Mouse (Mus musculus) forebrain, embryonic 12.5 days (tissue): ENCODE results near the gene Gpc5. TPM values are rescaled to one million over a fixed set of nuclear protein-coding genes. Genes with fewer than 3 reads are reported as not detected.

Experiments
- ATAC-seq: fragments of 200-750 bp; cut with Nextera tagmentation; 2 replicates; pipeline ENCODE4 v1.8.0; 2017; ENCODE audit warnings: moderate TSS enrichment; ENCODE audit not compliant: low FRiP score
- H3K27ac ChIP-seq: fragments of 300-500 bp; sonication (generic); 2 replicates; pipeline ENCODE4 v1.5.1; 2016; ENCODE audit warnings: mild to moderate bottlenecking
- H3K27me3 ChIP-seq: fragments of 300-500 bp; sonication (generic); 2 replicates; pipeline ENCODE4 v1.6.1; 2016; ENCODE audit warnings: mild to moderate bottlenecking
- H3K36me3 ChIP-seq: fragments of 300-500 bp; sonication (generic); replicated peaks from 2 replicates; pipeline ENCODE4 v1.6.1; 2016; ENCODE audit warnings: mild to moderate bottlenecking
- H3K4me1 ChIP-seq: fragments of 300-500 bp; sonication (generic); 2 replicates; pipeline ENCODE4 v1.6.1; 2016
- H3K4me2 ChIP-seq: fragments of 300-500 bp; sonication (generic); 2 replicates; pipeline ENCODE4 v1.6.1; 2016; ENCODE audit warnings: mild to moderate bottlenecking, moderate library complexity
- H3K4me3 ChIP-seq: fragments of 300-500 bp; sonication (generic); replicated peaks from 2 replicates; pipeline ENCODE4 v1.5.1; 2016; ENCODE audit warnings: mild to moderate bottlenecking
- H3K9ac ChIP-seq: fragments of 300-500 bp; sonication (generic); 2 replicates; pipeline ENCODE4 v1.6.1; 2016; ENCODE audit warnings: mild to moderate bottlenecking
- H3K9me3 ChIP-seq: fragments of 300-500 bp; sonication (generic); 2 replicates; pipeline ENCODE4 v1.6.1; 2016
- WGBS: fragments of 180-500 bp; shearing (Covaris S2); methylation state at CpG from one replicate; pipeline ENCODE4 v1.1.7; 2016; 5-methylcytosine and 5-hydroxymethylcytosine counted together
- polyA plus RNA-seq: library from polyadenylated mRNA; unstranded; fragments of >200 nt; fragmentation: Nextera tagmentation; extraction: Ambion mirVana; gene quantifications from 2 replicates; pipeline ENCODE4 v1.2.1, GENCODE M21; 2016

Gene Gpc5
- polyA plus RNA-seq, 1 experiment from 2014 or later: 1.3 TPM

- no peak overlapping the region for H3K4me2 ChIP-seq
- no peaks in the 10 kb centered on the region for H3K27me3 ChIP-seq
- WGBS: 78% methylated on average over 14 of the region's 14 CpGs
- no peaks in the 10 kb centered on the region for H3K4me1 ChIP-seq
- no peak; the same call in 1 of the 2 replicates for ATAC-seq
- H3K27ac ChIP-seq: no peak overlapping the region
- H3K9ac ChIP-seq: no peak overlapping the region
- no peaks in the 10 kb centered on the region for H3K36me3 ChIP-seq
- H3K4me3 ChIP-seq: no peak overlapping the region
- no peaks in the 10 kb centered on the region for H3K9me3 ChIP-seq
These were observed 385.3 kb downstream of the Gpc5 start for GRCm38 (mm10) chr14:115477360-115477759.

- Histone ChIP-seq H3K27ac (no peak overlapping the region), H3K4me1 (no peaks in the 10 kb centered on the region), H3K27me3 (no peaks in the 10 kb centered on the region), H3K36me3 (no peaks in the 10 kb centered on the region), H3K4me2 (no peak overlapping the region), H3K9ac (no peak overlapping the region), H3K9me3 (no peaks in the 10 kb centered on the region), H3K4me3 (no peak overlapping the region)
- ATAC-seq: peak; percentile 74; the same call in 1 of the 2 replicates
These were observed 393.1 kb downstream of the Gpc5 start for GRCm38 (mm10) chr14:115485090-115485489.

- Histone ChIP-seq H3K4me1 (no peaks in the 10 kb centered on the region), H3K4me2 (no peak overlapping the region), H3K9ac (no peak overlapping the region), H3K27me3 (no peaks in the 10 kb centered on the region), H3K4me3 (no peak overlapping the region), H3K9me3 (no peaks in the 10 kb centered on the region), H3K36me3 (no peaks in the 10 kb centered on the region), H3K27ac (no peak overlapping the region)
- no peak for ATAC-seq
- WGBS: 67% methylated on average over 6 of the region's 6 CpGs
These were observed 408.8 kb downstream of the Gpc5 start for GRCm38 (mm10) chr14:115500794-115501193.

- Histone ChIP-seq H3K27ac (no peak overlapping the region), H3K4me1 (no peaks in the 10 kb centered on the region), H3K36me3 (no peaks in the 10 kb centered on the region), H3K27me3 (no peaks in the 10 kb centered on the region), H3K4me3 (no peak overlapping the region), H3K9ac (no peak overlapping the region), H3K4me2 (no peak overlapping the region), H3K9me3 (no peaks in the 10 kb centered on the region)
- WGBS: 80% methylated on average over 4 of the region's 4 CpGs
- ATAC-seq: peak; percentile 51; the same call in 1 of the 2 replicates
These were observed 454.7 kb downstream of the Gpc5 start for GRCm38 (mm10) chr14:115546516-115547282.

GRCm38 (mm10) chr14:115551996-115552395, 460.0 kb downstream of the Gpc5 start:
- Histone ChIP-seq H3K27ac (no peak overlapping the region), H3K27me3 (no peaks in the 10 kb centered on the region), H3K4me1 (no peaks in the 10 kb centered on the region), H3K9ac (no peak overlapping the region), H3K9me3 (no peaks in the 10 kb centered on the region), H3K4me3 (no peak overlapping the region), H3K36me3 (no peaks in the 10 kb centered on the region), H3K4me2 (no peak overlapping the region)
- 75% methylated on average over 4 of the region's 4 CpGs for WGBS
- no peak for ATAC-seq

- no peaks in the 10 kb centered on the region for H3K9me3 ChIP-seq
- H3K27me3 ChIP-seq: no peaks in the 10 kb centered on the region
- no peak for ATAC-seq
- no peak overlapping the region for H3K9ac ChIP-seq
- WGBS: 90% methylated on average over 3 of the region's 3 CpGs
- H3K4me1 ChIP-seq: no peaks in the 10 kb centered on the region
- no peaks in the 10 kb centered on the region for H3K36me3 ChIP-seq
- no peak overlapping the region for H3K4me2 ChIP-seq
- no peak overlapping the region for H3K4me3 ChIP-seq
- no peak overlapping the region for H3K27ac ChIP-seq
These were observed 488.6 kb downstream of the Gpc5 start for GRCm38 (mm10) chr14:115580466-115581255.

GRCm38 (mm10) chr14:115581256-115581633, 489.2 kb downstream of the Gpc5 start:
- H3K4me2 ChIP-seq: no peak overlapping the region
- H3K4me1 ChIP-seq: no peaks in the 10 kb centered on the region
- no peak for ATAC-seq
- 85% methylated on average over 2 of the region's 2 CpGs for WGBS
- no peaks in the 10 kb centered on the region for H3K9me3 ChIP-seq
- no peaks in the 10 kb centered on the region for H3K27me3 ChIP-seq
- H3K36me3 ChIP-seq: no peaks in the 10 kb centered on the region
- H3K9ac ChIP-seq: no peak overlapping the region
- H3K27ac ChIP-seq: no peak overlapping the region
- no peak overlapping the region for H3K4me3 ChIP-seq

GRCm38 (mm10) chr14:115600259-115601029, 508.4 kb downstream of the Gpc5 start:
- no peaks in the 10 kb centered on the region for H3K9me3 ChIP-seq
- 78% methylated on average over 8 of the region's 8 CpGs for WGBS
- no peak overlapping the region for H3K4me2 ChIP-seq
- no peaks in the 10 kb centered on the region for H3K27me3 ChIP-seq
- no peaks in the 10 kb centered on the region for H3K4me1 ChIP-seq
- no peak overlapping the region for H3K27ac ChIP-seq
- H3K9ac ChIP-seq: no peak overlapping the region
- ATAC-seq: peak; percentile 69
- no peaks in the 10 kb centered on the region for H3K36me3 ChIP-seq
- H3K4me3 ChIP-seq: no peak overlapping the region

GRCm38 (mm10) chr14:115614154-115614553, 522.1 kb downstream of the Gpc5 start:
- Histone ChIP-seq H3K27me3 (no peaks in the 10 kb centered on the region), H3K4me3 (no peak overlapping the region), H3K4me1 (no peaks in the 10 kb centered on the region), H3K36me3 (no peaks in the 10 kb centered on the region), H3K9ac (no peak overlapping the region), H3K27ac (no peak overlapping the region), H3K9me3 (no peaks in the 10 kb centered on the region), H3K4me2 (no peak overlapping the region)
- ATAC-seq: no peak
- 92% methylated on average over 4 of the region's 4 CpGs for WGBS

- Histone ChIP-seq H3K4me1 (no peaks in the 10 kb centered on the region), H3K9ac (no peak overlapping the region), H3K27me3 (no peaks in the 10 kb centered on the region), H3K36me3 (no peaks in the 10 kb centered on the region), H3K4me2 (no peak overlapping the region), H3K27ac (no peak overlapping the region), H3K4me3 (no peak overlapping the region), H3K9me3 (no peaks in the 10 kb centered on the region)
- 79% methylated on average over 2 of the region's 2 CpGs for WGBS
- ATAC-seq: no peak
These were observed 524.3 kb downstream of the Gpc5 start for GRCm38 (mm10) chr14:115616305-115616704.

- H3K4me3 ChIP-seq: no peak overlapping the region
- no peak overlapping the region for H3K27ac ChIP-seq
- H3K27me3 ChIP-seq: no peaks in the 10 kb centered on the region
- 44% methylated on average over 7 of the region's 7 CpGs for WGBS
- no peak overlapping the region for H3K4me2 ChIP-seq
- no peaks in the 10 kb centered on the region for H3K4me1 ChIP-seq
- ATAC-seq: peak; percentile 70; the same call in 1 of the 2 replicates
- H3K9ac ChIP-seq: no peak overlapping the region
- H3K9me3 ChIP-seq: no peaks in the 10 kb centered on the region
- H3K36me3 ChIP-seq: no peaks in the 10 kb centered on the region
These were observed 524.8 kb downstream of the Gpc5 start for GRCm38 (mm10) chr14:115616846-115617245.

- Histone ChIP-seq H3K4me2 (no peak overlapping the region), H3K27ac (no peak overlapping the region), H3K4me3 (no peak overlapping the region), H3K9ac (no peak overlapping the region), H3K36me3 (no peaks in the 10 kb centered on the region), H3K4me1 (no peaks in the 10 kb centered on the region), H3K9me3 (no peaks in the 10 kb centered on the region), H3K27me3 (no peaks in the 10 kb centered on the region)
- ATAC-seq: no peak
These were observed 528.5 kb downstream of the Gpc5 start for GRCm38 (mm10) chr14:115620473-115620872.
